Mouse (Mus musculus): ENCODE results near the gene Aoah. TPM values are rescaled to one million over a fixed set of nuclear protein-coding genes. Genes with fewer than 3 reads are reported as not detected.

The Aoah gene
- total and polyA plus RNA-seq, 3 experiments, result 0.17 TPM; not detected in 2

DNA sequence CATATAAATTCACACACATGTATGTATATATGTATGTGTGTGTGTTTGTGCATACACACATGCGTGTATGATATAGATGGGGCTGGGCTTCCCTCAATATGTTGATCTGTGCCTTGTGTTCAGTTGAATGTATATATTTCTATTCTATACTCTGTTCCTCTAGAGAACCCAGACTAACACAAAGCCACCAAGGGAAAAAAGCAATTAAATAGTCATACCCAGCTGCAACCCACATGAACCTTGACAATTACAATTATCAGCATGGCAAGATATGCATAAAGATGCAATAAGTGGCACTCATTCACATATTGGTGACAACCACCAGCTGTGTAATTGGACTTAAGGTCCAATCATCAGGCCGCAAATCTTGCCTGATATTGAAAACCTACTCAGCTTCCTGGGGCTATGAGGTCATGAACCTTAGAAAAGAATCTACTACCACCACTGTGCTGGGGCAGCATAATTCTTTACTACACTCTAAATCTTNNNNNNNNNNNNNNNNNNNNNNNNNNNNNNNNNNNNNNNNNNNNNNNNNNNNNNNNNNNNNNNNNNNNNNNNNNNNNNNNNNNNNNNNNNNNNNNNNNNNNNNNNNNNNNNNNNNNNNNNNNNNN lies 246.8 kb downstream of the Aoah start:
- H3K9me3 ChIP-seq (replicated peaks; ENCODE audit: low read length), result no peaks in the 10 kb centered on the region
- no peak for DNase-seq (ENCODE audit: extremely low read depth)
- H3K27ac ChIP-seq (ENCODE audit: insufficient read depth, low read depth), result no peak overlapping the region
- H3K4me1 ChIP-seq (ENCODE audit: control insufficient read depth in 1 of 2, insufficient read depth in 2 of 2), result no peaks in the 10 kb centered on the region
- TF ChIP-seq UBTF (IDR thresholded peaks at IDR 0.05; ENCODE audit: low read depth, low read length), result no peak
- TF ChIP-seq PAX5 (IDR thresholded peaks at IDR 0.05; ENCODE audit: low read length), result no peak
- no peak for TF ChIP-seq USF2 (conservative IDR thresholded peaks at IDR 0.05; ENCODE audit: low read depth, low read length)
- TF ChIP-seq SIN3A (IDR thresholded peaks at IDR 0.05; ENCODE audit: low read length), result no peak
- no peak for TF ChIP-seq MYC (IDR thresholded peaks at IDR 0.05; ENCODE audit: low read depth, low read length)
- no peak for TF ChIP-seq CHD2 (IDR thresholded peaks at IDR 0.05; ENCODE audit: low read length)
- in situ Hi-C loops (cut with MboI; ENCODE audit: low pct_ligation_motif_present, low pct_unique_long_range_greater_than_20kb, low sequenced_read_pairs), result no loop called here
- H3K27me3 ChIP-seq (replicated peaks), result no peaks in the 10 kb centered on the region
- dilution Hi-C loops (cut with MboI; ENCODE audit: extremely low pct_ligation_motif_present, extremely low pct_unique_long_range_greater_than_20kb, low sequenced_read_pairs), result no loop called here
- H3K36me3 ChIP-seq (replicated peaks in 1 of 2; ENCODE audit: control insufficient read depth in 1 of 2, insufficient read depth in 1 of 2, low read length in 1 of 2), result no peaks in the 10 kb centered on the region
- H3K4me2 ChIP-seq (ENCODE audit: insufficient read depth, low read depth, poor library complexity, severe bottlenecking), result no peak overlapping the region
- H3K4me3 ChIP-seq (replicated peaks in 1 of 3; ENCODE audit: low read depth in 2 of 3, low read length in 2 of 3, poor library complexity in 1 of 3), result no peak overlapping the region
- no peaks in the 10 kb centered on the region for H3K79me2 ChIP-seq (replicated peaks; ENCODE audit: control insufficient read depth, extremely low read depth, insufficient read depth, poor library complexity, severe bottlenecking)
- H3K9ac ChIP-seq (ENCODE audit: insufficient read depth, low read depth), result no peak overlapping the region

DNA sequence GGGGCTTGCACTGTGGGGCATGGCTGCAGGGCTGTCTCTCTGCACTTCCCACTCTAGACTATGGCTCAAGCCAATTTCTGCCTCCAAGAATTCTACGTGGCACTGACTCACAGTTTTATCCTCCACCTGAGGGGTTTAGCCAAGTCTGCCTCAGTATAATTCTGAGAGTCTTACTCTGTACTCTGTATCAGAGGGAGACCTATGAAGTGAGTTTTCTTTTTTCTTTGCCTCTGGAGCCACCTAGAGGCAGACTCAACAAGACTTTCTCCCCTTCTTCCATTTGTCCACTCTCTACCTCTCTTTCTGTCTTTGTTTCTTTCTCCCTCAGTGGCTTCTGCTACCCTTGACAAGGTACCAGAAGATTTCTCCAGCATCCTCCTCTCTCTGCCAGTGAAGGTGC lies 256.2 kb downstream of the Aoah start:
- no peak overlapping the region for H3K27ac ChIP-seq (ENCODE audit: insufficient read depth, low read depth)
- no peak overlapping the region for H3K9ac ChIP-seq (ENCODE audit: insufficient read depth, low read depth)
- no peaks in the 10 kb centered on the region for H3K9me3 ChIP-seq (replicated peaks; ENCODE audit: low read length)
- in situ Hi-C loops (cut with MboI; ENCODE audit: low pct_ligation_motif_present, low pct_unique_long_range_greater_than_20kb, low sequenced_read_pairs), result no loop called here
- no peak overlapping the region for H3K4me3 ChIP-seq (replicated peaks in 1 of 3; ENCODE audit: low read depth in 2 of 3, low read length in 2 of 3, poor library complexity in 1 of 3)
- dilution Hi-C loops (cut with MboI; ENCODE audit: extremely low pct_ligation_motif_present, extremely low pct_unique_long_range_greater_than_20kb, low sequenced_read_pairs), result no loop called here
- no peaks in the 10 kb centered on the region for H3K36me3 ChIP-seq (replicated peaks in 1 of 2; ENCODE audit: control insufficient read depth in 1 of 2, insufficient read depth in 1 of 2, low read length in 1 of 2)
- H3K27me3 ChIP-seq (replicated peaks), result no peaks in the 10 kb centered on the region
- peak; percentile 22 for DNase-seq (ENCODE audit: extremely low read depth)
- no peak overlapping the region for H3K4me2 ChIP-seq (ENCODE audit: insufficient read depth, low read depth, poor library complexity, severe bottlenecking)
- no peaks in the 10 kb centered on the region for H3K4me1 ChIP-seq (ENCODE audit: control insufficient read depth in 1 of 2, insufficient read depth in 2 of 2)
- no peaks in the 10 kb centered on the region for H3K79me2 ChIP-seq (replicated peaks; ENCODE audit: control insufficient read depth, extremely low read depth, insufficient read depth, poor library complexity, severe bottlenecking)
- TF ChIP-seq ZMIZ1 (IDR thresholded peaks at IDR 0.05; ENCODE audit: low read depth, low read length) (no peak), SMC3 (IDR thresholded peaks at IDR 0.05; ENCODE audit: low read depth, low read length) (peak; percentile 35), TBP (conservative IDR thresholded peaks at IDR 0.05; ENCODE audit: low read depth, low read length) (no peak), MAFK (IDR thresholded peaks at IDR 0.05; ENCODE audit: insufficient replicate concordance, low read length) (no peak), SIN3A (IDR thresholded peaks at IDR 0.05; ENCODE audit: low read length) (no peak), BHLHE40 (IDR thresholded peaks at IDR 0.05; ENCODE audit: low read depth, low read length) (no peak), MXI1 (IDR thresholded peaks at IDR 0.05; ENCODE audit: low read depth, low read length) (no peak), RAD21 (IDR thresholded peaks at IDR 0.05; ENCODE audit: low read depth, low read length) (peak; percentile 68), HCFC1 (IDR thresholded peaks at IDR 0.05; ENCODE audit: low read depth, low read length) (no peak), ZNF384 (IDR thresholded peaks at IDR 0.05; ENCODE audit: low read depth, low read length) (no peak), NRF1 (IDR thresholded peaks at IDR 0.05; ENCODE audit: low read depth, low read length) (no peak), CTCF (conservative IDR thresholded peaks at IDR 0.05 in 1 of 2, IDR thresholded peaks at IDR 0.05 in 1 of 2; ENCODE audit: low read depth in 2 of 2, low read length in 2 of 2) (peak; percentile 28 to 64; a peak in 3 of 4 replicates)

Measured in CH12.LX (cell line).